Mouse (Mus musculus) testis, adult 2 months (tissue): ENCODE results near the gene Cd300a.

ENCODE experiments used
- CTCF ChIP-seq: fragments of 200-500 bp; IDR thresholded peaks from 2 replicates; pipeline ENCODE4 v1.5.1; 2012; ENCODE audit warnings: low read depth, mild to moderate bottlenecking, inconsistent platforms, low read length, moderate library complexity; ENCODE audit not compliant: control insufficient read depth, insufficient read depth, insufficient replicate concordance
- POLR2A ChIP-seq: fragments of 200-500 bp; IDR thresholded peaks from 2 replicates; pipeline ENCODE4 v1.6.1; 2012; ENCODE audit warnings: low read depth, mild to moderate bottlenecking, inconsistent platforms, low read length, moderate library complexity; ENCODE audit not compliant: control insufficient read depth

DNA sequence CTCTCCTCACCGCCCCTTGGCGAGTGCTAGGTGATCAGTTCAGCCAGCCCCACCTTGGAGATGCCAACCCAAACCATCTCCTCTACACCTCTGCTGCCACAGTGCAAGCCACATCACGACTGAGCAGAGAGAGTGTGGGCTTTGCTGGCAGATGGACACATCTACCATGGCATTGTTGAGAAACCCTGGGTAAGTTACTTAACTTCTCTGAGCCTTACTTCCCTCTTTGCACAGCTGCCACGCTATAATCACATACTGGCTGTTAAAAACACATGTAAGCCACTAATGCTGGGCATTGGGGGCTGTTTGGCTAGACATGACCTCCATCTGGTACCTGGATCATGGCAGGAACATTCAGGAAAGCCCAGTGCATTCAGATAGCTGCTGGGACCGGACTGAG, 41.2 kb downstream of the Cd300a start:
- no peak for TF ChIP-seq CTCF
- TF ChIP-seq POLR2A, result no peak
